Mouse (Mus musculus): Measurements from ENCODE around the gene Mrm2. TPM values are rescaled to one million over a fixed set of nuclear protein-coding genes. Genes with fewer than 3 reads are reported as not detected.

The Mrm2 gene
- polyA plus RNA-seq (2012; rRNA removed): 6.0 and 7.2 TPM in 2 replicates

DNA sequence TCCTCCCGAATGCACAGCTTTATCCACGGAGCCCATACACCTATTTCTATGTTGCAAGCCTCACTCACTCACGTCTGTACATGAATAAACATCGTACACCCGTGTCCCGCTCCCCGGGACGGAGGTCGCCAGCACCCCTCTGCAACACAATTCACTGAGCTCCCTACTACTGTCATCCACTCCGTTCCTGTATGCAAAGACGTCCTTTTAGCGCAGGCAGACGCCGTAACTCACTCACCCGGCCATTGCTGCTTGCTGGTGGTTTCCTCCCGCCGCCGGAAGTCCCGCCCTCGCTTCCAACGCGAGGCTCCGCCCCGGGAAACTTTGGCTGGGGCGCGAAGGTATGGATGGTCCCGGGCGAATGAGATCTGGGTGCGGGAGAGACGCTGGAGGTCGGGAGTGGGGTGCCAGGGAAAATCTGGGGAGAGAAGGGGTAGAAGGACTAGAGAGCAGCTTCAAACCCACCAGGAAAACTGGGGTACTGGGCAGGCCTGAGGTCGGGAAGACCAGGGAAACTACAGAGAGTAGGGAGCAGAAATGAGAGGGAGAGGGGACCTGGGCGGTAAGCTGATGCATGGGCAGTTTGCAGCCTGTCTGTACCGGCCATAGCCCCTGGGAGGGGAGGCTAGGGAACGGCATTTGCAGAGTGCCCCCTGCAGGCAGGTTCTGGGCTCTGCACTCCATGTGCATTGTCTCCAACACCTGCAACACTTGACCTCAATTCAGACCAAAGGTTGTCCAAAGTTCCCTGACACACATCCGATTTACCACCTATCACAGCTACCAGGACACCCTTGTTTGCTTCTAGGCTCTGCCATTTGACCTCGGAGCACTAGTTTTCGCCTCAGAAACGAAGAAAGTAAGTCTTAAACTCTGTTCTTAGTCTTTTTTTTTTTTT lies at the start of gene Mrm2:
TSS of gene Mrm2 (minus strand) at position 284 of the 898 bp plus-strand sequence.

GRCm38 (mm10) chr5:140321042-140321755 lies 10.5 kb downstream of the Mrm2 start, which contains the start of the genes Mad1l1 and Nudt1:
Gene Mad1l1, minus strand, starts transcription at chr5:140321552.
Gene Nudt1, plus strand, starts transcription at chr5:140321656.

Other genes starting within 250 kb of the Mrm2 start
- gene Mad1l1, start 10.3 kb downstream of the Mrm2 start, polyA plus RNA-seq (2012; rRNA removed): 14.8 and 15.3 TPM in 2 replicates
- 20.2 and 21.3 TPM in 2 replicates for gene Nudt1, start 10.2 kb downstream of the Mrm2 start, polyA plus RNA-seq (2012; rRNA removed)
- gene Snx8, start 57.4 kb upstream of the Mrm2 start, polyA plus RNA-seq (2012; rRNA removed): 6.1 and 6.9 TPM in 2 replicates
- 88.6 and 93.9 TPM in 2 replicates for gene Eif3b, start 87.4 kb upstream of the Mrm2 start, polyA plus RNA-seq (2012; rRNA removed)
- gene Gm4869, start 113.7 kb upstream of the Mrm2 start, polyA plus RNA-seq (2012; rRNA removed): 0.01 TPM in 1 of 2 replicates, not detected in the other
- gene Chst12, start 173.7 kb upstream of the Mrm2 start, polyA plus RNA-seq (2012; rRNA removed): 3.4 and 4.5 TPM in 2 replicates
- gene Grifin, start 233.2 kb upstream of the Mrm2 start, polyA plus RNA-seq (2012; rRNA removed): 2.4 and 3.0 TPM in 2 replicates